Mouse (Mus musculus) retina, postnatal 1 day (tissue): Measurements from ENCODE around the gene Fbl.
"Not testable (repeated sequence)": the region's sequence is repeated elsewhere in the genome, so short reads cannot be mapped to it uniquely, and the experiment has no call there.

Experiments used
- DNase-seq: peaks from one replicate; pipeline ENCODE4 v3.0.0-alpha.2; 2012

Gene Fbl

GRCm38 (mm10) chr7:28169489-28170422 lies at the start of gene Fbl:
TSS of gene Fbl (plus strand) at chr7:28169710.
- DNase-seq: peak; percentile 96

DNA sequence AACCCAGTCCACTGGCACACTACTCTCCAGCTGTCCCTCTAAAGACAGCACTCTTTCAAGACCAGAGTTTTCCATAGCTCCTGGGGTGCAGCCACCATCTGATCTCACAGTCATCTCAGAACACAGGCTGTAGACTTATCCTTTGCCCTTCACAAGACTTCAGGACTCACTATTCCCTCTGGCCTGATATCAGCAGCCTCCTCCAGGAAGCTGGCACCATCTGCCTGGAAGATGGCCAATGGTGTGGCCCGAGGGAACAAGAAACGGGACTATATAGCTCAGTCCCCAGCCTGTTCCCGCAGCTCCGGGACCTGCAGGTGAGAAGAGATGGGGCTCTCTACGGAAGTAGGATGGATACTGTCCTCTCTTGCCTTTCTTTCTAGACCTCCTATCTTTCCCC lies 40.3 kb upstream of the Fbl start, which contains the start of gene 9530053A07Rik:
Gene 9530053A07Rik, plus strand, starts transcription at position 301 of the 400 bp plus-strand sequence.
- DNase-seq: no peak

DNA sequence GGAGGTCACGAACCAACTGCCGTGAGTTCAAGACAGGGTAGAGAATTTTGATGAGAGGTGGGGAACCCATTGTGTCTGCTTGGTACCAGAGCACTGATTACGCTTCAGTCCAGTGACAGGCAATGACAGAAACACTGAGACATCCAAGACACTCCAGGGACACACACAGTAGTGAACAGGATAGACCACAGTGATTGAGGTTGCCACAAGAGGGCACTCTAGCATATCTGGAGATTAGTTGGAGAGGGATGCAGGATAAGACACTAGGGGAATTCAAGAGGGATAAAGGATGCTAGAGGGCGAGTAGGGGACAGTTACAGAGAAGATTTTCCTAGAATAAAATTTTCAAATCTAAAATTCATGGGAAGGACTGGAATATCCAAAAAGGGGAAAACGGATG lies 31.9 kb upstream of the Fbl start:
- peak; percentile 81 for DNase-seq

GRCm38 (mm10) chr7:28148263-28148662 lies 21.2 kb upstream of the Fbl start:
- DNase-seq: peak; percentile 84

GRCm38 (mm10) chr7:28149841-28150240 lies 19.7 kb upstream of the Fbl start:
- DNase-seq: no peak

DNA sequence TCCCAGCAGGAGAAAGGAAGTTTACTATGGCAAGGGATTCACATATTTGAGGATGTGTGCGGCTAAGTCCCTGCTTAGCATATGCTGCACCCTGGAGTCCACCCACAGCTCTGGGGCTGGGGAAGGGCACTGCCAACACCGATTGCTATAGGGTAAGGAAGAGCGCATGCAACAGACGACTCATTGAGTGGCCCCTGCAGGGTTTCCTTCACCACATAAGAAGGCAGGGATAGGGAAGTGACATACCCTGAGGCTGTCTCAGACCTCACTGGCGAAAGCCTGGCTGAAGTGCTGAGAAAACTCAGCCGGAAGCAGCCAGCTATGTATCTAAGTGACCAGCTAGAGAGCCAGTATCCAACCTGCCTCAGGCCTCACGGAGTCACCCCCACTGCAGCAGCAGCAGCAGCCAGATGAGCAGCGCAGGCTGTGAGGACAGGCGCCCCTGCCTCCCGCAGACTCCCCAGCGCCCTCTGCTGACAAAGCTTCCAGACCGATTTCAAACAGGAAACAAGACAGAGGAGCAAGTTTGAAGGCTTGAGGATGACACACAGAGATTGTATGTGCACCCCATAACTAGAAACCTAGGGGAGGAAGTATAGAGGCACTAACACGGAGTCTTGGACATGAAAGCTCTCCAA lies 17.8 kb upstream of the Fbl start:
- DNase-seq: peak; percentile 71

DNA sequence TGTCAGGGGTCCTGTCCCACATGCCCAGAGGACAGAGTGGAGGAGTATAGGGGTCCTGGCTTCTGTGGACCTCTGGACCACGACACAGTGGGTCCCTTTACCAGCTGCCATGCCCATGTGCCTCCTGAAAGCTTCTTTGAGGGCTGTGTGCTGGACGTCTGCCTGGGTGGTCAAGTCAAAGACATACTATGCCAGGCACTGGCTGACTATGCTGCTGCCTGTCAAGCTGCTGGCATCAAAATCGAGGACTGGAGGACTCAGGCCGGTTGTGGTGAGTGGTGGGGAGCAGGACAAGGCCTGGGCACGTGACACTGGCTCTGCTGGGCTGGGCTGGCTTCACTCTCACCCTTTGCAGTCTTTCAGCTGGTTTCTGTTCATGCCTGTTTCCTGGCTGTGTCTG lies 15.9 kb upstream of the Fbl start:
- not testable (repeated sequence) for DNase-seq

DNA sequence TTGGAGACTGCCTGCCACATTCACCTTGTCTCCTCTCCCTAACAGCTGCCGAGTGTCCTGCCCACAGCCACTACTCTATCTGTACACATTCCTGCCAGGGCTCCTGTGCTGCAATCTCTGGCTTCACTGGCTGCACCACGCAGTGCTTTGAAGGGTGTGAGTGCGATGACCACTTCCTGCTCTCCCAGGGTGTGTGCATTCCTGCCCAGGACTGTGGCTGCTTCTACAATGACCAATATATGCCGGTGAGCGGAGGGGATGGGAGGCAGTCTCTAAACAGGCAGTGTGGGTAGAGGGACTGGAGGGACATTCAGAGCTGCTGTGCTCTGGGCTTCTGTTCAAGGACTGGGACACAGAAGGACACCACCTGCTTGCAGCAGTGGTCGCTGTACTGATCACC lies 10.2 kb upstream of the Fbl start:
- no peak for DNase-seq

GRCm38 (mm10) chr7:28159893-28160292 lies 9.6 kb upstream of the Fbl start:
- no peak for DNase-seq

DNA sequence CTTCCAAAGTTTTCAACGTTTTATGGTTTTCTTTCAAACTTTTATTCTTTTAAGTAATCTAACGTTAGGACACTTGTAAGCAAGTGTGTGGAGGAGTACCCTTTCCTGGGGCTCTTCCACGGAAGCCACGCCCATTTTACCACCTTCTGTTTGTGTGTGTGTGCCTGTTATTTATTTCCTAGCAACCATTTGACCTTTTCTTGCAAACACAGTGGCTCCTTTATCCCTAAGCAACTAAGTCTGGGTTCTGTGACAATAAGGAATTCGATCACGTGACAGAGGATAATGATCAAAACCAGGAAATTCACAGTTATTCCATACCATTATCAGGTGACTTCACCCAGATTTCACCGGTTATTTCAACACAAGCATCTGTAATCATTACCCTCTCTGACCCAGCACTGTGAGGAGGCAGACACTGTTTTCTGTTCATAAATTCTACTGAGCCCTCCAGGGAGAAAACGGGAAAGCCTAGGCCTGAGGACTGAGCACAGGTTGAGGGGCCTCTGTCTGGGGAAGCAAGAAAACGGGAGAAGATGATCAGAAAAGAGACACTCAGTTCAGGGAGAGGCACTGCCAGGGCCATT lies 8.3 kb upstream of the Fbl start:
- DNase-seq: no peak

DNA sequence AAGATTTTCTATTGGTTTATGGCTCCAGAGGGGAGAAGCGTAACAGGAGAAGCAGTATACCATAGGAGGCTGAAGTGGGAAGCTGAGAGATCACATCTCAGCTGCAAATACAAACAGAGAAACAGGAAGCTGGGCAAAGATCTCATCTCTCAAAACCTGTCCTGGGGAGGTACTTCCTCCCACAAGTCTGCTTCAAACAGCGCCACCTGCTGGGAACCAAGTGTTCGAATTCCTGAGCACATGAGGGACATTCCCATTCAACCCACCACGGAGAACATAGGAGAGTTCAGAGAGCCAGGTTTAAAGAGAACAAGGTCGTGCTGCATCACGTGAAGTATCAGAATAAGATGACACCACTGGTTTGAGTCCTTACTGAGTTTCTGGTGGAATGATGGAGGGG lies 4.1 kb upstream of the Fbl start:
- no peak for DNase-seq

GRCm38 (mm10) chr7:28168320-28169115 lies 992 bp upstream of the Fbl start:
- DNase-seq: peak; percentile 77

GRCm38 (mm10) chr7:28175358-28175757 lies 5.8 kb downstream of the Fbl start:
- DNase-seq: no peak

DNA sequence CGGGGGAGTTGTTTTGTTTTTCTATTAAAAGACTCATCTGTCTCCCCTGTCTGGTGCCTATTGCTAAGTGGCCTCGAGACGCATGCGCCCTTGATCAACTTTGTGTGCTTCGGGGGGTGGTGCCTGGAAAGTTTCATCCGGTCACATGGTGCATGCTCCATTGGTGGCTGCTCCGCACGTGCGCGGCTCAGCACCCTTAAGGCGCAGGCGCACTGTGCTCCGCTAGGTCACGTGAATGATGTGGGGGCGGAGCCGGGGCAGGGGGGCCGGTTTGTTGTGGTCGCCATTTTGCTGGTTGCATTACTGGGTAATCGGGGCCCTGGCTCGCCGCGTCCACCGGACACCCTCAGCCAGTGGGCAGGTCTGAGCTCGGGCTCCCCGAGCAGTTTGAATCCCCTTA lies 9.7 kb downstream of the Fbl start, which contains the start of gene Dyrk1b:
Gene Dyrk1b, plus strand, starts transcription at position 242 of the 400 bp plus-strand sequence.
- DNase-seq: peak; percentile 99

- DNase-seq: peak; percentile 99
Measured at GRCm38 (mm10) chr7:28179741-28180377, 10.3 kb downstream of the Fbl start.

DNA sequence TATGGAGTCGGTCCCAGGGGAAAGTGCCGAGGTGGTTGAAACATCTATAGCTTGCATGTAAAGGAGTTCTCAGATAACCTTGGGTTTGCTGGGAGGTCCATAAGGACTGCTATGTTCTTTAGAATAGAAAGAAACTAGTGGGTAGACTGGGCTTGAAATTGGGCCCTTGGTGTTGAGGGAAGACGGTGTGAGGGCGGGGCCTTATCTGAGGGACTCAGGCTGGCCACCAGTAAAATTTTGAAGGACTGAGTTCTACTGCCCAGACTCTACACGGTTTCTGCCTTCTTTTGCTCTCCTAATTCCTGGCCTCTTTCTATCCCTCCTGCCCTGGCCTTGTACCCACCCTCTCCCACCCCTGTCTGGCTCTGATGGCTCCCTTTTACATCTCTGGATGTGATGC lies 11.4 kb downstream of the Fbl start:
- no peak for DNase-seq

DNA sequence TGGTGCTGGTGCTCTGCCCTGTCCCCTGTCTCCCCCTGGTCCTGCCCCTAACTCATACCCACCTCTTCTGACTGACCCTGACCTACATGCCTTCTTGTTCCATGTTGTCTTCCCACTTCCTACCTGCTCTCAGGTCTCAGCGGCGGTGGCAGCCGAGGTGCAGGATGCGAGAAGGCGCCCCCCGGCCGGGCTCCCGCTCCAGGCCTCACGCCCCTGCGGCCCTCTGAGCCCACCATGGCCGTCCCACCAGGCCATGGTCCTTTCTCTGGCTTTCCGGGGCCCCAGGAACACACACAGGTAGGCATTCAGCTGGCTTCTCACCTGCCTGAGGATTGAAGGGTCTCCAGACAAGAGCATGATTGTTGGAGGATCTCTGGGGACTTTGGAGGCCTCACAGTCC lies 11.9 kb downstream of the Fbl start:
- DNase-seq: no peak

GRCm38 (mm10) chr7:28182320-28182719 lies 12.8 kb downstream of the Fbl start:
- no peak for DNase-seq

GRCm38 (mm10) chr7:28185884-28186283 lies 16.4 kb downstream of the Fbl start:
- no peak for DNase-seq

DNA sequence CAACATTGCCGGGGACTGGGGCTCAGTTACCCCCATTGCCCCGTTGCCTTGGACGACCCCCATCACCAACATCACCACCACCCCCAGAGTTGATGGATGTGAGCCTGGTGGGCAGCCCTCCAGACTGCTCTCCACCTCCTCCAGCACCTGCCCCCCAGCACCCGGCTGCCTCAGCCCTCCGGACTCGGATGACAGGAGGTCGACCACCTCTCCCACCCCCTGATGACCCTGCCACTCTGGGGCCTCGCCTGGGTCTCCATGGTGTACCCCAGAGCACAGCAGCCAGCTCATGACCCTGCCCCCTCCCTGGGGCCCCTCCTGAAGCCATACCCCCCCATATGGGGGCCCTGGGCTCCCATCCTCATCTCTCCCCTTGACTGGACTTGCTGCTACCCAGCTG lies 17.1 kb downstream of the Fbl start:
- no peak for DNase-seq

DNA sequence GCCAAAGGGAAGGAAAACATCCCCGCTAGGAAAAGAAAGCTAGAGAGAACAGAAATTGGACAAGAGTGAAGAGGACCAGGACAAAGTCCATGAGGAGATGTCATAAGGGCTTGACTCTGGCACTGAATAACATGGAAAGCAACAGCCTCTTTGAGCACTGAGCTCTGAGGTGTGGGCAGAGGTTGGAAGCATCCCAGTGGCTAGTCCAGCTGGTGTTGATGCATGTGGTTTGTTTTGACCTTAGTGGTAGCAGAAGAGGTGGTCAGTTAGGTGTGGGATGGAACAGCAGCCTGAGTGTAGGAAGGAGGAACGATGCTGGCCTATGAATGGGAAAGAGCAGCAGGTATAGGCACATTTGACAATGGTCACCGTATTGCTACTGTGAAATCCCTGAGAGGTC lies 22.0 kb downstream of the Fbl start:
- DNase-seq: no peak

GRCm38 (mm10) chr7:28191903-28192302 lies 22.4 kb downstream of the Fbl start:
- DNase-seq: no peak
